Mouse (Mus musculus) left cerebral cortex, adult 8-10 months (tissue): ENCODE data around the gene Gipc2. TPM values are rescaled to one million over a fixed set of nuclear protein-coding genes. Genes with fewer than 3 reads are reported as not detected.
A peak's percentile ranks its signal among the peaks of the same experiment; 100 is the strongest.

Source experiments
- DNase-seq, 2 experiments: peaks; one replicate each; pipeline ENCODE4 v3.0.0; 2022; ENCODE audit warnings: low spot score in 2 of 2
- total RNA-seq, 4 experiments: library from RNA; stranded (reverse); gene quantifications; 2 replicates each; pipeline ENCODE4 v1.2.4; 2022

Gipc2 gene
- total RNA-seq, 4 experiments from 2014 or later, result 3.3 to 6.7 (median 5.0) TPM

DNA sequence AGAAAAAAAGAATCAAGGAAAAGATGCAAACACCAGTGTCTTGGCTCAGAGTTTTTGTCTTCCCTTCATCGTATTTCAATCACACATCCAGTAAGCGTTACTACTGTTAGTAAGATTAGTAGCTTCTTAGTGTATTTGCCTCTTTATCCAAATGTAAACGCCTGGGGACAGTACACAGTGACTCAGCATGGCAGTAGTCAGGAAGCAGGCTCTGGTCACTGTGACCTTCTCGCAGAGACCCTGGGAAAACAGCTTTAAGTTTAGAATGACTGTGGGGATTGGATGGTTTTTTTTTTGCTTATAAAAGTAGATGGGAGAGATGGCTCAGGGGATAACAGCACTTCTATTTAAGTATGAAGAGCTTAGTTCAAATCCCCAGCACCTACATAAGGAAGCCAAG, 46.0 kb downstream of the Gipc2 start:
- no peak for DNase-seq

DNA sequence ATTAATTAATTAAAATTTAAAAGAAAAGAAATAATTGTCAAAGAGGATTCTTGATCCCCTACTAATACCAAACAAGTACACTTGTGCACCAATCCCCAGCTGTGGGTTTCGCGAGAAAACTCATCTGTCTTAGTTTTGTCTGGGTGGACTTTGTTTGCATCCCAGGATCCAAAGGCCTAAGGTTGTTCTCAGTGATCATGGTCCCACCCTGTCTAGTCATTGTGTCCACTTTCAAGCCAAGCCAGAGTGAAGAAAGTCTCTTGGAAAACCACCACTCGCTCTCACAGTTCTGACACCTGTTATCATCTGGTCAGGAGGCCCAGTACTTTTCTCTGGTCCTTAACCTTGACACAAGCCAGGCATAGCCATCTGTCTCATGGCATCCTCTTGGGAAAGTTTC, 48.1 kb downstream of the Gipc2 start:
- DNase-seq, result no peak

DNA sequence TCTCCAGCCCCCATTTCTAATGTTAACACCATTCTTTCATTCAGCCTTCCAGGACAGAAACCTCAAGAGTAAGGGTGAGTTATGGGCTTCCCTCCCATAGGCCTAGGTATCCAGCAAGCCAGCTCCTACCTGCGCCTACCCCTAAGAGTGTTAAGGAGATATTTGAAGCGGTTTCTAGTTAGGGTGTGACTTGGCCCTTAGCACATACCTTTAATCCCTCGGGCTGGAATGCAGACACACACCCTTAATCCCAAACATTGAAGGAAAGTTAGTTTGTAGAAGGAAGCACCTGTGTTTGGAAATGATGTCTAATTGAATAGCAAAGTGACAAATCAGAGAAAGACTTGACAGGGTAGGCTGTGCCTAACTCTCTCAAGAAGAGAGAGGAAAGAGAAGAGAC, 49.9 kb downstream of the Gipc2 start:
- DNase-seq, result no peak

DNA sequence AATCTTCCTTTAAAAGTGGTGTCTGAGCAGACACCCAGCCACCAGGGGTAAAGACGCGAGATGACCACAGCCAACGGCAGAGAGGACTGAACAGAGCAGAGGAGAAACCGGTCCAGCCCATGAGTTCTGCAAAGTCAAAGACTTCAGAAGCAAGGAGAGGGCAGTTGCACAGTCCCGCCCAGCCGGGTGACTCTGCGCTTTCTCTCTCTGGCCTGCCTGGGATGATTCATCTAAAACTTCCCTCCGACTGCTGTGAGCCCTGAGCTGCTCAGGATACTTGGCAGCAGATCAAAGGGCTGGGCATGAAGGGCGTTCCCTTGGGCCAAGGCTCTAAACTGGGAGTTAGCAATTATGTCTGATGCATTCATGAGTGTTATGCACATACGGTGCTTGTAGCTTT, 51.2 kb downstream of the Gipc2 start:
- DNase-seq, result no peak

DNA sequence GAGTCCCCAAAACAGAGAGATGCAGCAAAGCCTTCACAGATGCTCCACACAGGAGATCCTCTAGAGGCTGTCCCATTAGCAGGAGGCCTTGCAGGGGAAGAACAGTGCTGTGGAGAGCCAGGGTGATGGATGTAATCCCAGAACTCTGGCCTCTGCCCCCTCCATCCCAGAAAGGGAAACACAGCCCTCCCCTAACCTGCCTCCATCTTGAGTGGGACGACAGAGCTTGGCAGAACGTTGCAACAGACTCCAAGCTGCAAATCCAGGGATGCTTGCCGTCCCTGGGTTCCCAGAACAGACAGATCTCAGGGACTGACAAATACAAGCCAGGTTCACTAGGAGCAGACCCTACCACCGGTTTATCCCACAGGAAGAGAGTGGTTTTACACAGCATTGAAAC, 51.8 kb downstream of the Gipc2 start:
- no peak for DNase-seq

DNA sequence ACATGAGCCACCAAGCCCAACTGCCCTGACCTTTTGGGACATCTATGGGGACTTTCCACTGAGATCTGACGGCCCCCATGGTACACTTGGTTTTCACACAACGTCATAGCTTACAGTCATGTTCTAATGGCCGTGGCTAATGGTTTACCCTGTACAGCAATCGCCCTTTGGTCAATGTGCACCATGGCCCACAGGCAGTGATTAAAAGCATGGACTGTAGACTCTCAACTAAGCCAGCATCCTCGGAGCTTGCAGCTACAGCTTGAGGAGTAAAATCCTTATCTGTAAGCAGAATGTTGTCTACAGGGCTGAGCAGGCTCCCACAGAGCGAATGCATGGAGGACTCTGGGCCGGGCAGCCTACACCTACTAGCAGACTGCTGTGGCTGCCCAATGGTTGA, 52.5 kb downstream of the Gipc2 start:
- no peak for DNase-seq

DNA sequence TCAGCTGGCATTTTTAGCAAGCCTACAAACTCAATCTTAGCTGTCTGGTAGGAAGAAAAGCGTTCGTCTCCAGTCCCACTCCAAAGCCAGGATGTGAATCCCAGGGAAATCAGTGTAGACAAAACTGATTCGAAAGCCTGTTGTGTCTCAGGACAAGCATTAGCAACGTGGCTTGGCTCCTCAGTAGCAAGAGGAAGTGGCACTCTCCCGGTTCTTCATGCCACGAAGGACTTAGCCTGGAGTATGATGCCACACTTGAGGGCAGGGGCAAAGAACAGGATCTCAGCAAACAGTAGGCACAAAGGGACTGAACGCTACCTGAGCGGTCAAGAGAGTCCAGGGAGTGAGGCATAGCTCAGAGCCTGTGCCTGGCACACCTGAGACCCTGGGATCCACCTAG, 53.4 kb downstream of the Gipc2 start:
- DNase-seq, result no peak

DNA sequence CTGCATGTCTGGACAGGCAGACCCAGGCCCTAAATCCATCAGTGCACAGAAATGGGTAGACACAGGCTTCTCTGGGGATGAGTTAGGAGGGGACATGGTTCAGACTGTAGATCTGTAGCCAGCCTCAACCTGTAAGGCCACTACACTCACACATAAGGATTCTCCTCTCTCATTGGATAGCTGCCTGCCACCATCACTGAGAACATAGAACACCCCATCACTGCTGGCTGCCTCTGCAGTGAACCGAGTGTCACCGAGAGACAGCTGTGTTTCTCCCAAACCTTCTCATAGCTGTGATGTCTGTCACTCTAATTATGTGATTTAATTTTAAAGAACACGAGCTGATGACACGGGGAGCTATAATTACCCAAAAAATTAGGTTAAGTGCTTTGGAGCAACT, 54.5 kb downstream of the Gipc2 start:
- DNase-seq, result no peak

DNA sequence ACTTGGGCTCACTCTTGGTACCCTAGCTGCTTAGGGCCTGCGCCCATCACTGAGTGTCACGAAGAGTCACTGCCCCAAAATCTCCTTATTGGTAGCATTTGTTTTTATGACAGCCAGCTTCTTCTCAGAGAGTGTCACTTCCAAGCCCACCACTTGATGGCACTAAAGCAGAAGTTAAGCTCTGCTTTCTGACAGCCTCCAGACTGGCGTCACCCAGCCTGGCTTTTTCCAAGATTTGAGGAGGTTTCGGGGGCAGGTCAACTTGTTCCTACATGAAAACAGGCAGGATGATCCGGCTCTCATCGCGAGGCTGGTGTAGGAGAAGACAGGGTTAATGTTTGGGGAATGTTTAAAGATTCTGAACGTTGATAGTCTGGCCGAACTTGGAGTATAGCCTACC, 54.9 kb downstream of the Gipc2 start:
- DNase-seq, result peak; percentile 62 to 70

DNA sequence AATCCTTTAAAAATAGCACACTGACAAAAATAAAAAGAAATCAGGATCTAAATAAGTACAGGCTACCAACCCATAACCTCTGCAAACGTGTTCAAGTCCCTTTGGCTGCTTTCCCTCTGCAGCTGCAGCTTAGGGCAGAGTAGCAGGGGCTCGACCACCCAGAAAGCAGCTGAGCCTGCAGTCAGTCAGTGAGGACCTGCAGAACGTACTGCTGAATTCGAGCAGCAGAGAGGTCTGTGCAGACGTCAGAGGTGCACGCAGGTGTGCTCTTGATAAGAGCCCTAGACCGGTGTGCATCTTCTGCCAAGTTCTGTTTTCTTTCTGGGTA, 56.8 kb downstream of the Gipc2 start:
- DNase-seq, result no peak

DNA sequence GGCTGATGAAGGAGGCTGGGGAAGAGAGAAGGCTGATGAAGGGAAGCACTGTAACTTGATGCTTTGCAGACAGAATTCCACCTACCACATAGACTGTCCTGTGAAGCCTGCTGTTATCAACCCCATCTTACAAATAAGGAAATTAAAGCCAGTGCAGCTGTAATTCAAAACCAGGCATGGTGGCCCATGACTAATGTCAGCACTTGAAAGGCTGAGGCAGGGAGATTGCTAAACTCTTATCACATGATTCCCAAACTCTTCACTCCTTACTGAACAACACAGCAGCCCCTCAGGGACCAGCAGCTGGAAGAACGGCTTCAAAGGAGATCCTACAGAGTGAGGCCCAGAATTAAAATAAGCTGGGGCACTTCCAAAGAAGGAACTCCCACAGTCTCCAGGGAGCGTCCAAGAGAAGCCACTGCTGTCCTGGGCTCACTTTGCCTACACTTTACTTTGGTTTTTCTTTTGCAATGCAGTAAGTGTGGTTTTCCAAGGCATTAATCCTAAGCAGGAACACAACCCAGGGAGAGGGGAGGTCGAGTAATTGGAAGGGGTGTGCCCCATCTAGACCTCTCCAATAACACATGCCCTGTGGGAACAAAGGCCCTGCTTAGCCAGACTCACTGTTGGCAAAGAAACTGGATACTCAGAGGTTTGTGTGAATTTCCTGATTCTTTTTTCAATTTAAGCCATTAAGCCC, 57.3 kb downstream of the Gipc2 start:
- DNase-seq, result no peak

DNA sequence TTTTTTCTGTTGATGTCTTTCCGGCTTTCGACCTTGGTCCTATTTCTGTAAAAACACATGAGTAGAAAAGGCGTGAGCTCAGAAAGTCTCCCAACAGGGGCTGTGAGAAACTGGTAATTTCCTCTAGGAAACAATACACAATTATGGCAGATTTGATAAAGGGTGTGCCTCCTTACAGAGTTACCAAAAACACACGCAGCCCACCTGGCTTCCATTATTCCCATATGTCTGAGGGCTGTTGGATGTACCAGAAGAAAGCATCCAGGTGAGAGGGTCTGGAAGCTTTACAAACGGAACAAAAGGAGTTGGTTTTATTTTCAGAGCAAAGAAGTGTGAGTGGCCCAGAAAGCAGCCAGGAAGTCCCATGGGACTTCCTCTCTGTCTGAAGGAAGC, 58.0 kb downstream of the Gipc2 start:
- DNase-seq, result no peak

DNA sequence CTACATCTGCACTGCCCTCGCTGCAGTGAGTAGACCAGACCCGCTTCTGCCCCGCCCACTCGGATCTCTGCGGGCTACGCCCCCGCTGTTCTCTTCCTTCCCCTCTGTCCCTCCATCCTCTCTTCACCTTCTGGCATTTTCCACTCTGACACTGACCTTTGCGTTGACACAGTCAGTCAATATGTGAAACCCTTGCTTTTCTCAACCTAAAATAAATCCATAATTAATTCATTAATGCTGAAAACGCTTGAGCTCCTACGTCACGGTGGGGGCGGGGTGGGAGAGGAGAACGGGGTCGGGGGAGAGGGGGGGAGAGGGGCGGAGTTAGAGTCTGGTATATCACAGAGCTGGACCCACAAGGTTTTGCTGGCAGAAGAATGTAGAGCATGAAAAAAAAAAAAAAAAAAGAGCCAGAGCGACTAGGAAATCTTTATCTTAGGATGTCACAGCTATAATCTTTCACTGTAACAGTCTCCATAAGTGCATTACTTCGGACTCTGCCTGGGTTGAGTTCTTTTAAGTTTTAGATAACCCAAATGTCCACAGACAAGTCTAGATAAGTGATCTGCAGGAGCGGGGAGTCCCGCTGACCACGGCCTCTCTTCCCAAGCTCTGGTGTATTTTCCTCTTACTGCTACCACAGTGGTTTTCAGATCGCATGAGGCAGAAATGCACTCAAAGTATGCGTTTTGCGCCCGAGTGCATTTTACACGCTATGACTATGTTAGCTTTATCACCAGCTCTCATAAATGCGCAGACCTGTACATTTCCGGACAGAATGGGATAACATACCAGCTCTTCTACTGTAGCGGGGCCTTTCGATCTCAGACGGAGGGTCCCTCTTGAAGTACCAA, 58.7 kb downstream of the Gipc2 start:
- DNase-seq, result no peak

DNA sequence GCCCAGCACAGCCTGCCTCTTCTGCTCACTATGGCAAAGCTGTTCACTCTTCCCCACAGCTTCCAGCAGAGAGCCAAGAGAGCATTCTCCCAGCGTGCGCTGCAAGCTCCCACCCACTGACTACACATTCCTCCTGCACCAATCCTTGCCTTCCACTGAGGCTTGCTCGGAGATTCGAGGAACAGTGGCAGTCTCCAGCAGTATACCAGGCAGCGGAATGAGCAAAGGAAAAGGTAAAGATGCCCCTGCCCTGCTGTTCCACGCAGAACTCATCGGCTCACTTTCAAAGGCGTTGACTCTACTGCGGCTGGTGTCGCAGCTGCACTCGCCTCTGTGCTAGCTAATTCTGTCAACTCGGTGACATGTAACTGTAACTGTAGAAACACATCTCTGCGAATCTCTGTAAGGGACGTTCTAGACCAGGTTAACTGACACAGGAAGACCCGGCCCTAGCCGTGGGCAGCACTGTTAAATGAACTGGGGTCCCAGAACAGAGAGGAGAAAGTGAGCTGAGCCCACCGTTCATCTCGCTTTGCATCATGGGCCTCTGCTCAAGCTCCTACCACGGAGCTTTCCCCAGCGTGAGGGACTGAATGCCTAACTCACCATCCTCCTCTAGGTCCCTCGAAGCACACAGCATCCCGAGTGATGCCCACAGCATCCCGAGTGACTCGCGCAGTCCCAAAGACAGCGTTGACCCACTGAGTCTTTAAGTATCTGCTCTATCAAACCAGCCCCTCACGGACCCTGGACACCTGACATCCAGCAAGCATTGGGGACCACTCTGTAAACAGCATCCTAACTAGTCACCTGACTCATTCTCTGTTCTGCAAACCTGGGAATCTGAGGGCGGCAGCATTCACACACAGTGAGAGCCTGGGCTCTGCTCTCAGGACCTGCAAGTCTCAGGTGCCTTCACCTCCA, 59.5 kb downstream of the Gipc2 start:
- peak in 1 of 2 experiments; percentile 72 for DNase-seq

DNA sequence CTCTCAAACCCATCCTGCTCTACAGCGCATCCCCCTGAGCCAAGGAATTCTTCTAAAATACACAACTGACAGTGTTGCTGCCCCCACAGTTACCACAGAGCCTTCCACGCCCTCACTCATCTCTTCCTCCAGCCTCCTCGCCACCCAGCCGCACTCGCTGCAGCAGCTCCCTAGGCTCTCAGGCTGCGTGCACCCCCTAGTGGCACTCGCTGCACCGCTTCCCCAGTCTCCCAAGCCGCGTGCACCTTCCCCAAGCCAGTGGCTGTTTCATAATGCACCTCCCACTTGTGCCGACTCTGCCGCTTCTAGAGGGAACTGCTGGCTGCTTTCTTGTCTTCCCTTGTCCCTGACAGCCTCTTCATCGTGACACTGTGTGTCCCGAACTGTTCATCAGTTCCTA, 60.7 kb downstream of the Gipc2 start:
- DNase-seq, result peak; percentile 61 to 77

DNA sequence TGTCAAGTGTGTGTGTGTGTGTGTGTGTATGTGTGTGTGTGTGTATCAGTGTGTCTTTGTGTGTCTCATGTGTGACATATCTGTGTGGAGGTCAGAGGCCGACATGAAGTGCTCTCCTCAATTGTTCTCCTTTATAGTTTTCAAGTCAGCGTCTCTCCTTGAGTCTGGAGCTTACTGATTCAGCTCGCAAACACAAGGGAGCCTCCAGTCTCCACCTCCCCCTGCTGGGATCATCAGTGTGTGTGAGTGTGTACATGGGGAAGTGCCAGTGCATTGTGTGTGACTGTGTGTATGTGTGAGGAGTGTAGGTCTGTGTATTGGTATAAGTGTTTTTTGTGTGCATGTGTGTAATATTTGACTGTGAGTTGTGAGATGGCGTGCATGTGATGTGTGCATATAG, 62.6 kb downstream of the Gipc2 start:
- no peak for DNase-seq

DNA sequence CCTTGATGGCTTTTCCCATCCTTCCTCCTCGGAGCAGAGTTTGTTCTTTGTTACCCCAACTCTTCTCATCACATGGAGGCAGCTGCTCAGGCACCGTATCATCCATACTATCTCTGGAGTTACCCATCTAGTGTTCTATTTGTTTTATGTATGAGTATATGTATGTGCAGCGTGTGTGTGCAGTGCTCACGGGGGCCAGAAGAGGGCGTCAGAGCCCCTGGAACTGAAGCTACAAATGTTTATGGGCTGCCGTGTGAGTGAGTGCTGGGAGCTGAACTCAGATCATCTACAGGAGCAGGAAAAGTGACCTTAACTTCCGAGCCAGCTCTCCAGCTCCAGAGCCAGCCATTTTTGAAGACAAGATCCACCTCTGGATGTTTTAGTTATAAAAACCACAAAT, 64.6 kb downstream of the Gipc2 start:
- DNase-seq, result no peak

DNA sequence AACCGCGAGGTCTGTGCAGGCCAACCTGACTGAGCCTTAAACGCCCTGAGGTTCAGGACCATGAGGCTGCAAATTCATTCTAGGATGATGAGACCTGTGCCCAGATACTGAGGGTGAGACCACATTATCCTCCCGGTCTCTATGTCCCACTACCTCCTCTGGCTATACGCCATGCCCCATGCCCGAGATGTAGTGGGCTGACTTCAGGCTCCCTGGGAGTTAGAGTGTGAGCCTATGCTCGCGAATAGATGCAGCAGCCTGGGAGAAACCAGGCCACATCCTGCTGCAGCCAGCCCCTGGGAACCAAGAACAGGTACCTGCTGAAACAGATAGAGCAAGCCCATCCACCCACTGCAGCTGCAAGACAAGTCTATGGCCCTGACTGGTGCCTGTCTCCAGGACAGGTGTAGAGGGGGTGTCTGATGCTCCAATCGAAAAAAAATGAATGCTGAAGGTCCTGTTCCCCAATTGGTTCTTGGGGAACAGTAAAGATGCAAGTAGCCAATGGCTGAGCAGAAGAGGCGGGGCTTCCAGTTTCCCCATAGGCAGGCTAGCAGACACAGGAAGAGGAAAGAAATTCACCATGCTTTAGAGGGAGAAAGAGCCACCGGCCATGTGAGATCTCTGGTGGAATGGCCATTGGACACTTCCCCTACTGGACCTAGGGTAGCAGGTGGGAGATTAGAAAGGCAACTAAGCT, 65.8 kb downstream of the Gipc2 start:
- DNase-seq, result no peak

DNA sequence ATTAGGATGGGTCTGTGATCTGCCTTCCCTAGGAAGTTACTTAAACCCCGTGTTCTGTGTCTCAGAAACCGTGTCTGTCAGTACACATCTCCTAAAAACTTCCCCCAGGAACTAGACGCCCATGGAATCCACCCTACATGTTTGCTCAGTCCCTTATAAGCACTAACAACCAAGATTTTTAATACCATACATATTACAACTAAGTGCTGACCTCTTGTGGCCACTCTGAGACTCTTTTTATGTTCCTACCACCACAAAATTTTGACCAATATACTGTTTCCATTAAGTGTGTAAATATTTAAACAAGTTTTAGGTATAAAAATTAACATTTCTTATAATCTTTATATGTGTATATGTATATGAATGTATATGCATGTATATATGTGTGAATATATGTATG, 71.0 kb downstream of the Gipc2 start:
- DNase-seq, result no peak

DNA sequence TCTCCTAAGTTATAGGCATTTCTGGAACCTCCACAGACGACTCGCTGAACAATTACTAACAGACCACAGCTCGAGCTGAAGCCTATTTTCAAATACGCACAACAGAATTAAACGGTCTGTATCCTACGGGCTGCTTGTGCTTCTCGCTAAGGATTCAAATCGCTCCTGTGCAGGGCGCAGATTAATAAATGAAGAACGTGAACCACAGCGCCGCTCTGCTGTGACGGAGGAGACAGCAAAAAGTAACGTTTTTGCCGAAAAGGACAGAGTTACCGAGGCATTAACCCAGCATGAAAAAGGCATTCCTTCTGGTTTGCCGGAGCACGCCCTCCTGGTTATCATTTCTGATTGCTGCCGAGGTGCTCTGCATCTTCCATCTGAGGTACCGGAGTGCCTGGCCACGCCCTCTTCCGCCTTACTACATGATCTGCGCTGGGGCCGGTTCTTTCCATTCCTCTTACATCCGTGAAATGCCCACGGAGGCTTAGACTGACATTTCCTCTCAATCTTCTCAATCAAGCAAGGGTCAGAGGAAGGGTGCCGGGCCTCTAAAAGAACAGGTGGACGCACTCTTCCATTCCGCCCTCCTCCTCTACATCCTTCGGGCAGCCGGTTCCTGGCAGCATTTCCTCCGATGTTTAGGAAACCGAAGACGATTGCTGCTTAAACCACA, 73.5 kb downstream of the Gipc2 start:
- DNase-seq, result no peak

DNA sequence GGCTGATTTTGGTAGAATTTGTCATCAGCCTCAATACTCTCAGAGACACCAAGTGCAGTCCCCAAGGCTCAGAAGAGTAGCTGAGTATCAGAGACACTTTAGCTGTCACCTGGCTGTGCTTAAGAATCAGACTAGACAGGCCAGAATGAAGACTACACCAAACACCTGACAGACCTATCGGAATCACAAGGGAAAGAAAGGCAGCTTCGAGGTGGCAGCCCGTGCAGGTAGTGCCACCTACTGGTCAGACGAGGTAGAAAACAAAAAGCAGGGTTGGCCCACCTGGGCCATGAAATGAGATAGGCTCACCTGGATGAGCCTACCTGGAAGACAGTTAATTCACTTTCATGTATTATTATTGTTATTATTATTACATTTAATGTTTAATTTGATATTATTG, 76.9 kb downstream of the Gipc2 start:
- DNase-seq, result no peak
